Mouse (Mus musculus): Measurements from ENCODE around the gene Gm43518.

DNA sequence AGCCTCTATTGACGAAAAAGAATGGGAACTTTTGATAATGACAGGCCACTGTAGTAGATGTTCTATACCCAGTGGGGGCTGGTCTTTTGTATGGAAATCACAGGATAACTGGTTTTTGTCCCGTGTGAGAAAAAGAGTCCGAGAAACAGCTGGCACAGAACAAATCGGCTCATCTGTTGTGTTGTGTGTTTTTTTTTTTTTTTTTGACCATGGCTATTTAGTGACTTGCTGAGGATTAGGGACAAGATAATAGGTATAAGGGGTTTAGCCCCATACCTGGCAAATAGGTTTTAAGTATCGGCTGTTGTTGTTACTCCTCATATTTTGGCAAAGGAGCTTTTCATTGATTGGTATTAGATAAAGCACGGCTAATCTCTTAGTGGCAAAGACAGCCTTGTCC, 45.2 kb downstream of the Gm43518 start:
- TF ChIP-seq CTCF (IDR thresholded peaks at IDR 0.05; ENCODE audit: insufficient read depth, low read length), result no peak
- no peak for TF ChIP-seq POLR2A (IDR thresholded peaks at IDR 0.05; ENCODE audit: borderline replicate concordance, extremely low read depth, low read depth, low read length)

Measured in lung, adult 2 months (tissue).